Mouse (Mus musculus) MEL-GATA-1-ER (cell line): ENCODE measurements around the gene Cyth1.

Experiments
- DNase-seq: peaks from one replicate; pipeline ENCODE4 v3.0.0-alpha.2; 2012; ENCODE audit warnings: low read depth; ENCODE audit errors: extremely low read depth

The Cyth1 gene

DNA sequence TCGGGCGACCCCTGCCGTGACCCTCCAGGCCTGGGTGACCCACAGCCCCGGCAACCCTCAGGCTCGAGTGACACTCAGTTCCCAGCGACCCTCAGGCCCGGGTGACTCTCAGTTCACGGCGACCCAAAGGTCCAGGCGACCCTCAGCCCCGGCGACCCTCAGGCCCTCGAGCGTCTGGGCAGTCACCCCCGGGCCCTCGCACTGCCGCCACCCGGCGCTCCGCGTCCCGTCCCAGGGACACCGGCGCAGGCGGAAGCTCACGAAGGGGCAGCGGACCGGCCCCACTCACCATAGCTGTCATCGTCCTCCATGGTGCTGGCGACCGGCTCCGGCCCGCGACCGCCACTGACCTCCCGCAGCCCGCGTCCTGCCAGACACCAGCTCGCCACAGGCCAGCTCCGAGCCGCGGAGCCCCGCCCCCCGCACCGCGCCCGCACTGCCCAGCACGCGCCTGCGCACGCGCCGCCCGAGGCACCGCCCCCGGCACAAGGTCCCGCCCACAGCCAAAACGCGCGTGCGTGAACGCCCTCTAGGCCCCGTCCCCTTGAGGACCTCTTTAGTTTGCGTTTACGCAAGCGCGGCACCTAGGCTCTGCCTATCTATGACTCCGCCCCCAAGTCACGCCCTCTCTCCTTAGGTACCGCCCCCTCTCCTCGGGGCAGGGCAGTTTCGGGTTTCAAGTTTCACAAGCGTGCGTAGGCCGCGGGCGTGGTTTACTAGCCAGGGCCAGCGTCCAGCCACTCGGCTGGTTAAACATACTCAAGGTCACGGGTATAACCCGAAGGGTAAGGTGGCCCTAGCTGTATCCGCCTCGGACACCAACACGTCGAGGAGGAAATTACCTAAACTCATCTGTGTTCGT lies at the start of gene Cyth1:
TSS of gene Cyth1 (minus strand) at position 443 of the 862 bp plus-strand sequence.
- DNase-seq = peak; percentile 85

DNA sequence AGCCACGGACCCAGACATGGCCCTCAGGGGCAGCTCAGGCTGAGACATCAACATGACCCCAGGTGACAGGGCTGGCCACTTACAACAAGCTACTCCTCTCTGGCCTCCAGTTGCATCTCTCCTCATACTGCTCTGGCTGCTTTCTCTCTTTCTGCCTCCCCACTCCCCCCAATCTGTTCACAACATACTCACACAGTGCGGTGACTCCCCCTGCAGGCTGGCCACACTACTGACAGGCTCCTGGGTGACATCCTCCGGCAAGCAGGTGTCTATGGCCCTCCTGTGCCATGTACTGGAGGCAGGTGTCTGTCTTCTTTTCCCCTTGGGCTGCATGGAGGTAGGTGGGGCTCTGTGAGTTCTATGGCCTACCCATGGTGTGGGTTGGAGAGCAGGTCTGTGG lies 49.6 kb upstream of the Cyth1 start:
- no peak for DNase-seq

DNA sequence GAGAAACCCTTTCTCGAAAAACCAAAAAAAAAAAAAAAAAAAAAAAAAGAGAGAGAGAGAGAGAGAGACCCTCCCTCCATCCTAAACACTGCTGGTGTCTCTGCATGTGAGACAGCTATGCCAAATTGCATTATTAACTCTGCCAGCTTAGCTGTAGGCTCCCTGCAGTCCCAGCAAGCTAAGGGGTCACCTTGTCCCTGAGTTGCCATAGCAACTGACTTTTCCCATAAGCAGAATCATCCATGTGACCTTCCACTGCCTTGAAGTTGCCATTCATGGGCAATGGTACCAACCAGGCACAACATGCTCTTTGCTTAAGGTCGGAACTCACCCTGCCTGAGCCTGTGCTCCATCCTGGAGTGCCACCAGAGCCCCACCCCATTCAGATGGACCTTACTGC lies 46.6 kb upstream of the Cyth1 start:
- no peak for DNase-seq

DNA sequence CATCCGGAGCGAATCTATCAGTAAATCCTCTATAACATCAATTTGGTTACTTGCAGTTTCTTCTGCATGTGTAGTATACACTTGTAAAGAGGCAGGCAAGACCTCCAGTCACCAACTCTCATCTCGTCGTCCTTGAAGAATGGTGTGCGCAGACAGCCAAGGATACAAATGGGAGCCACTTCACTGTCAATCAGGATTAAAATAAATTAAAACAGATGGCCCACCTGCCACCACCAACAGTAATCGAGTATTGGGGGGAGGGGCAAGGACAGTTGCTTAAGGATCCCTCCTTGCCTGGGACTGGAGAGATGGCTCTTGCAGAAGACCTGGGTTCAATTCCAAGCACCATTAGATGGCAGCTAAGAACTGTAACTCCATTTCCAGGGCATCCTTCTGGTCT lies 44.3 kb upstream of the Cyth1 start:
- DNase-seq = no peak

DNA sequence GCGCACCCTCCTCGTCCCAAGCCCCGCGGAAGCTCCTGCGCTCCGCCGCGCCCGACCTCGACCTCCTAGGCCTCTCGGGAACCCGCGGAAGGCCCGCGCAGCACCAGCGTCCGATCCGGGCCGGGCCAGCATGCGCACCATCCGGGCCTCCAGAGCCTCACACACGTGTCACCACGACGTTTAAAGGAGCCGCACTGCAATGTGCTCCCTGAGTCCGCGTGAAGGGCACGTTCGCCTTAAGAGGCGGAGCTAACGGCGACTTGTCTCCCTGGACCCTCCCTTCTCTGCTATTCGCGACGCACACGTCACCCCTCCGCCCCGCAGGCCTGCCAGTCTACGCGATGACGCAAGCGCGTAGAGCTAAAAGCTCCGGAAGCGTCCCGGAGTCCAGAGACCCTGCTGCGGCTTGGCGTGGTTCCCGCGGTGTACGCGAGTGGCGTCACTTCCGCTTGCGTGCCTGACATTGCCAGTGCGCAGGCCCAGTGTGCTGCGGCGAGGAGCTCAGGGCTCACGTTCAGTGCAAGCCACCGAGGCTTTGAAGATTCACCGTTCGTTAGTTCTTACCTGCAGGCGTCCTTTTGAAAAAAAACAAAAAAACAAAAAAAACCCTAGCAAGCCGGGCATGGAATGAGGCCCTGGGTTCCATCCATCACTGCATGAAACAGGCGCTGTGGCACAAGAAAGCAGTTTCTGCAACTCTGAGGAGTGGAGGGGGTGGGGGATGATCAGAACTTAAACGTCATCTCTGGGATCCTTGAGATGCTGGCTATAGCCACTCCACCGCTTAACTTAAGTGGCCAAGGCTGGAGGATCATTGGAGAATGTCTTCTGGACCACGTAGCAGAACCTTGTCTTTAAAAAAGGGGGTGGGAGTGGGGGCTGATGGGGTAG lies 41.9 kb upstream of the Cyth1 start, which contains the start of gene Usp36:
TSS of gene Usp36 (minus strand) at position 246 of the 891 bp plus-strand sequence.
- peak; percentile 98 for DNase-seq

DNA sequence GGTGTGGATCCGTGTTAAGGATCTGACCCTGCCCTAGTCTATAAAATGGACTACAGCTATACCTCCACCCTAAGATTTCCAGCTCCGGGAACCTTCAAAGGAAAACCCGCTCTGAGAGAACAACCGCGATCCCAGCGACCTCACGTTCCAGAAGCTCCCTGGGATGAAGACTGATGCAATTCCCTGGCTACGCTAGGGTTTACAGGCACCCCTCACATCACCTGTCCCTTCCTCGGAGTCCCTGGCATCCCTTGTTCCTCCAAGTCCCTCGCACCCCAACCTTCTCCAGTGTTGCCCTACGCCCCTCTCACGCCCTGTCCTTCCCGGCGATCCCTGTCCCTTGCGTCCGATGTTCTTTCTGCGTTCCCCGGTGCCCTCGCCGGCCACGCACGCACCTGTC lies 41.2 kb upstream of the Cyth1 start:
- DNase-seq = no peak

DNA sequence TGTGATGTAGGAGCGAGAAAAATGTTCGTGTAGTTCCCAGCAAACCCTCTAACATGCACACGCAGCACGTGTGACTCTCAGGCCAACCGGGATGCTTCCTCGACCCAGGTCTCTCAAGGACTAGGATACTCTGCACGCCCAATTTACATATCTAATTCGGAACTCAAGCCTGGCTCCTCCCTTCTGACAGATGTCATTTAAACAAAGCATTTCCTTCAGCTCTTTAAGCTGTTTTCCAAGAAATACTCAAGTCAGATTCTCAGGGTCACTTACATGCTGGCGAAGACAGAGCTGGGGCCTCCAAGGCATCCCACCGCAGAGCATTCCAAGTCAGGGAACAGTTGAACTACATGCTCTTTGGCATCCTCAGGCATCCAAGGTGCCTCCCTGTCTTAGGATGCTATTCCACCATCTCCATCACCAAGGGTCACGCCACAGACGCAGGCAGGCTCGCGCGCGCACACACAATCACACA lies 40.7 kb upstream of the Cyth1 start:
- DNase-seq = peak; percentile 77

DNA sequence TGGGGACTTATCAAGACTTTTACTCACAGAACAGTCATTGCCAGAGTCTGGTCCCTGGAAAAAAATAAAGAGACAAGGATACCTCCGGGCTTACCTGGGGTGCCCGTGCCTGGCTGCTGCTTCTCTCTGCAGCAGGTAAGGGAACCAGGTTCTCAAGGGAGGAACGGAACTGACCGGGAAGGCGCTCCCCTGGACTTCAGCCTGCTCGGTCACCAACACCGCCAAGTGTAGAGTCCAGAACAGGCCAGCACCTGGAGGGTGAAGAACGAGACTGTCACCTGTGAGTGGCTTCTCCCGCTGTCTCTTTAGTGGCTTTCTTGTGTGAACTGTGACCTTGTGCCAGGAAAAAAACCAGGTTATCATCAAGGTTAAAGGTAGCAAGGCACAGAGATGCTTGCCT lies 39.2 kb upstream of the Cyth1 start:
- no peak for DNase-seq

DNA sequence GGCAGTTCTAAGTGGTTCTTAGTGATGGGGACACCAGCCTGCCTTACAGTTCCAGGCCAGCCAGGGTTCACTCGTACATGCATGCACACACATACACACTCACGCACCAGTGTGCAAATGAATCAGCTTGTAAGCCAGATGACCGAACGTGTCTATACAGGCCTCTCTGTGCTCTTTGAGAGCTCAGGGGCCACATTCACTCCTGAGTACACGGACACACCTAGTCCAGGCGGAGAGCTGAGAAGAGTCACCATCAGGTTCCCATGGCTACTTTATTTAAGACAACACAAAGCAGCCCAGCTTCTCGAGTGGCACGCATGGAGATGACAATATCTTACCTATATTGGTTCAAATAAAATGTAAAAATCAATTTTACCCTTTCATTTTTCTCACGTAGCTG lies 38.0 kb upstream of the Cyth1 start:
- no peak for DNase-seq

DNA sequence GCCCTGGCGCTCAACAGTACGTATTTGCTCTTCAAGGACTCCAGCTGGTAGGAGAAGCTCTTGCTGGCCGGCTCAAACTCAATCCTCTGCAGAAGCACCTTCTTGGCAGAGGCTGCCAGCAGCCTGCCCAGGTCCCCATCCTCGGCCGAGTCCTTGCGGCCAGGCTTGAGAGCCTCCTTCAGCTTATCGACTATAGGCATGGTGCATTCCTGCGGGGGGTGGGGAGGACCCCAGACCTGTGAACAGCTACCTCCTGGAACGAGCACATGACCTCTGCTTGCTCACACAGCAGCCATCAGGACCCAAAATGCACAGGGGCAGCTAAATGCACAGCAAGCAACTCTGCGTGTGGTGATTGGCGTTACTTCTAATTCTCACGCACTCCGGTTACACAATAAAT lies 37.4 kb upstream of the Cyth1 start:
- no peak for DNase-seq

DNA sequence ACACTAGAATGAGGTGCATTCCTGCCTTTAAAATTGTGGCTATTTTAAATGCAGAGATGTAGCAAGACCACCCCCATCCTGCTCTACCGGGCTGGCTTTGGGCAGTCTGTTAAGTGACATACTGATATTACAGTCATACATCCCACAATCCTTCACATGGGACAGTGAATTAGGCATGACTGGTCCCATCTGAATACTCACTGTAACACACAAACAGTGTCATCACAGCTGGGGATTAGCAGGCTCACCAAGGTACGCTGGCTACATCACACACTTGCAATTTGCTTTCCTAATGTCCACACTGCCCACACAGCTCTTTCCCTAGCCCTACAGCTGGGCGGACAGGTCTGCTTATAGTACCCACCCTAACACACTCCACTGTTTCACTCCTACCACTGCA lies 31.8 kb upstream of the Cyth1 start:
- no peak for DNase-seq

DNA sequence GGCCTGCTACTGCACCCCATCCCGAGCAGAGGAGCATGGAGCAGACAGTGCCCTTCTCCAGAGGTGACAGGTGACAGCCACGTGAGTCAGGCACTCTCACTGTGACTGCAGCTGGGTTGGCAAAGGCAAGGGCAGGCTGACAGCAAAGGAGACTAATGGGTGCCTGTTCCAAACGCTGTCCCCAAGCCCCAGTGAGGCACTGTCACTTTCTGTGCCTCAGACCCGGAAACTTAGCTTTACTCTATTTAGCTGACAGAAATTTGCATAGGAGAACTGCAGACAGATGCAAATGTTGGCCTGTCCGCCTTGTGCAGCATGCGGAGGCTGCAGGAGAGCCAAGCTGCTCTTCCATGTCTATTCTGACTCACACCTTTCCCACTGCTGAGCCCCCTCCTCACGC lies 27.9 kb upstream of the Cyth1 start:
- DNase-seq = no peak

DNA sequence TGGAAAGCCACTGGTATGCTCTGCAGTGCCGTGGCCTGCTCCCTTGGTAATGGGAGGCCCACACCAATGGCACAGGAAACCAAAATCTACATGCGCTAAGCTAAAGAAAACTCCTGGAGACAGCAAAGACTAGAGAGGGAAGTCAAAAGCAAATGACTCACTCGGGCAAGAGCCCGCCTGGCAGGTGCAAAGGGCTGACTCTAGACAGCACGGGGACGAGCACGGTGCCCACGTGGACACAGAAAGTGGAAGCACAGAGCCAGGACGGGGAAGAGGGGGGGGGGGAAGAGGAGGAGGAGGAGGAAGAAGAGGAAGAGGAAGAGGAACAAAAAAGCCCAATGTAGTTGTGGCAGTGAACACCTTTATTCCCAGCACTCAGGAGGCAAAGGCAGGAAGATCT lies 26.7 kb upstream of the Cyth1 start:
- no peak for DNase-seq

DNA sequence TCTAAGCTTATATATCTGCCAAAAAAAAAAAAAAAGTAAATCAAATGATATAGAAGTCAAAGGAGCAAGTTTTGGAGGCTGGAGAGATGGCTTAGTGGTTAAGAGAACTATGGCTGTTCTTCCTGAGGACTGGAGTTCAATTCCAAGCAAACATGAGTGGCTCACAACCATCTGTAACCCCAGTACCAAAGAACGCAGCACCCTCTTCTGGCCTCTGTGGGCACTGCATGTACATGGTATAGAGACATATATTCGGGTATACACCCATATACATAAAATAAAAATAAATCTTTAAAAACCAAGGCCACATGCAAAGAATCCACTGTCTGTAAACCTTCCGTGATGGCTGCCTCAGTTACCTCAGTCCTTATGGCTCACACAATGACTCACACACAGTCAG lies 21.4 kb upstream of the Cyth1 start:
- peak; percentile 30 for DNase-seq

DNA sequence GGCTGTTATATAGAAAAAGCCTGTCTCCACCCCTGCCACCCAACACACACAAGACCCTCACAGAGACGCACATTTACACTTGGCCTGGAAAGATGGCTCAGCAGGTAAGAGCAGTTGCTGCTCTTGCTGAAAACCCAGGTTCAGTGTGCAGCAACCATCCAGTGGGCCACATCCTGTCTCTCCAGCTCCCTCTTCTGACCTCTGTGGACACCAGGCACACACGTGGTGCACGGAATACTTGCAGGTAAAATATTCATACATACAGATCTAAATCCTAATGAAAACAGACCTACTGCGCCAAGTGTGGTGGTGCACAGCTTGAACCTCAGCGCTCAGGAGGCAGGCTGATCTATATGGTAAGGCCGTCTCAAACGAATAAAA lies 18.3 kb upstream of the Cyth1 start:
- DNase-seq = no peak

DNA sequence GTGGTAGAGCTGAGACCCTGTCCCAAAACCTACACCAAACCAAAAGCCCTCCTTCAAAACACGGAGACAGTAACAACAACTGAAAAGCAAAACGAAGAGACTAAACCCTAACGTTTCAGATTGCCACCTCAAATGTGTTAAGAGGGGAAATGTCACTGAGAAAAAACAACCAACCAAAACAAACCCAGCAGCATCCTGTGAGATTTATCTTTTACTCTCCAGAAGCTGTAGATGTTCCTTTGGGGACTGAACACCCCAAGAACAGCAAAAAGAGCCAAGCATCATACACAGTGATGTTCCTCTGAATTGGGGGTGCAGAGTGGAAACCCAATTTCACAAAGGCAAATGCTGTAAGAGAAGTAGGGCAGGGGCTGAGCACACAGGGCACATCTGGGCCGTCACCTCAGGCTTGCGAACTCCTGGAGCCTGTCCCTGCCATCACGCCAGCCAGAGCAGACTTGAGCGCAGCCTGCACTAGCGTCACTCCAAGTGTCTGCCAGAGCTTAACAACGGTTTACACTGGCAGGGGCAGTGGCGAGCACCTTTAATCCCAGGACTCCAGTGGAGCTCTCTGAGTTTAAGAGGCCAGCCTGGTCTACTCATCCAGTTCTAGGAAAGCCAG lies 17.8 kb upstream of the Cyth1 start:
- DNase-seq = no peak

DNA sequence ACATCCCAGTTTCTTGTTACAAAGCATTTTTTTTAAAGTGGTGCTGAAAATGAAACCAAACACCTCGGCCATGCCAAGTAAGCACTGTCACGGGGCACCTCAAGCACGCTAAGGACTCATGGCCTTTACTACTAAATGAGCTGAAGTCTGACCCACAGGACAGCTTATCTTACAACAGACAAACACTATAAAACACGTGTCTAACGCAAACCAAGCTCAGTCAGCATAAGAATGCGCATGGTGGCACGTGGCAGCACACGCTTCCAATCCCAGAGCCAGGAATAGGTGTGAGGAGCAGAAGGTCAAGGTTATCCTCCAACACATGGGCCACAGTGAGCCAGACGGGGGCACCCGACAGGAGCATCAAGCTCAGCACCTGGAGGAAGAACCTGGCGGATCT lies 17.2 kb upstream of the Cyth1 start:
- no peak for DNase-seq

DNA sequence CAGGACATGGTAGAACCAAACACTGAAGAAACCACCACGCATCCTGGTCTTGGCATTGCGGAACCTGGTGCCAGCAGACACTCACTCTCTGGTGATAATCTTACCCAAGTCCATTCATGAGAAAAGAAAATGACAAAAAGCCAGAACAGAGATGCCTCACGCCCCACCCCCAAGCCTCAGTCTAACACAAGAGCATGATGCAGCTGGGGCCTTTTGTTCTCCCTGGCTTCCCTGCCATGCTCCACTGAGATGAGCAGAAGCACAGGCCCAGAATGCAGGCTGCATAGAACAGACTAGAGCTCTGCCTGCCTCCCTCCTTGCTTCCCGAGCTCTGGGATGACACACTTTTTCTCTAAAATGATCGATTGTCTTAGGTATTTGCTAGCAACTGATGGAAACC lies 14.8 kb upstream of the Cyth1 start:
- no peak for DNase-seq

DNA sequence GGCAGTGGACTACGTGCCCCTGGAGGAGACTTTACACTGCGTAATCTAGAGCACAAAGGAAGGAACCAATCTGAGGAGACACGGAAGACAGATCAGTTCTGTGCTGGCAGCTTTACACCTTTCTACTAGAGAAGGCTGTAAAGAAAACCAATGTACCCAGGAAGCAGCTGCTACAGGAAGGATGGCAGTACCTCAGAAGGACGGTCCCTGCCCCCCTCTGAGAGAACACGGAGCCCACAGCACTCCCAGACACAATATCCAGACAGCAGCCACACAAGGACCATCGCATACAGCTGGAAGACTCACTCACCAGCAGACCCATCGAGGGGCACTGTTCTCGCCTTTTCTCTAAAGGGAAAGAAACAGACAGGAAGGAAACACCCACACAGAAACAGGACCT lies 11.7 kb upstream of the Cyth1 start:
- DNase-seq = no peak

DNA sequence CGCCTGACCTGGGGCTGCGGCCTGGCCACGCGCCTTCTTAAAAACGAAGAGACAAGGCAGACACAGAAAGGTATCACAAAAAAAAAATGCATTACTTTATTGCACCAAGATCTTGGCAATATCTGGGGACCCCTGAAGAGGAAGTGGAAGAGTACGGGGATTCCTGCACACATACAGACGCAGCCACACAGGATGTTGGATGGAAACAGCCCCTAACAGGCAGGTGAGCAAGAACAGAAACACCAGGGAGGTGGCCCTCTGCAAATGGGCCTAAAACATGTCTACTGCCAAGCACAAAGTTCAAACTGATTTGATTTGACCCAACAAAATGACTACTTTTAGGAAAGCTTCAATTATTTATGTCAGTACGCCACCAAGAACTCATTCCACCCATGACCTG lies 11.2 kb upstream of the Cyth1 start:
- DNase-seq = no peak

DNA sequence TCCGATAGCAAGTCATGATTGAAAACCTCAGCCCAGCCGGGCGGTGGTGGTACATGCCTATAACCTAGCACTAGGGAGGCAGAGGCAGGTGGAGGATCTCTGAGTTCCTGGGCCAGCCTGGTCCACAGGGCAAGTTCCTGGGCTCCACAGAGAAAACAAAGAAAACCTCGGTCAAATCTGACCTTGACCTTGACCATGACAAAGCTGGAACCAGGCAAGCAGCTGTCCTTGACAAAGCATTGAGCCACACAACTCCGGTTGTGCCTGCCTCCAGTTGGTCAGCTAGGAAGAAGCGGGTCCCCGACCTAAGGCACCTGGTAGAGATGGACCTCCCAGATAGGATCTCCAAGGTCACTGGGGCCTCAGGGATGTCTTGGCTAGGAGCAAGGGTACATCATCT lies 8.0 kb upstream of the Cyth1 start:
- no peak for DNase-seq
